Mouse (Mus musculus): ENCODE measurements around the gene H2afy. TPM values are rescaled to one million over a fixed set of nuclear protein-coding genes. Genes with fewer than 3 reads are reported as not detected.

Gene H2afy
- 726 and 743 TPM in 2 replicates for polyA plus RNA-seq (2014; fragmentation: Nextera tagmentation; extraction: Ambion mirVana)

DNA sequence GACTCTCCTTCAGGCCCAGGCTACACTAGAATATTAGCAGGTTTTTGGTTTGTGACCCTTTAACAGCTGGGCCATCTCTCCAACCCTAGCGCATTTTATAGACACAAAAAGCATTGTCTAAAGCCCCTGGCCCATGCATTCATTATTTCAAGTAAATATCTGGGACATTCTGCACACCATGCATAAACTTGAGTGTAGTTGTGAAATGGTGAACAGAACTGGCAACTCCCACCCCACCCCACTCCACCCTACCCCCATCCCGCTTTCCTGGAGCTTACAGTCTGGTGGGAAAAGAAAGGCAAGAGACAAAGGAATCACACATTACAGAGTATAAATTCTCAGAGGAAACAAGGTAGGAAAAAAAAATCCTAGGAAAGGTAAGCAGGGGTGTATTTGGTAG lies at the start of gene H2afy:
Gene H2afy (minus strand): TSS at position 162 of the 400 bp plus-strand sequence.
- H3K9me3 ChIP-seq (ENCODE audit: control insufficient read depth, low read length), result no peaks in the 10 kb centered on the region
- 88% methylated on average over 2 of the region's 2 CpGs for WGBS
- peak within 1 kb of the TSS; percentile 89 for H3K27ac ChIP-seq (replicated peaks; ENCODE audit: low read depth, low read length)
- peak within 1 kb of the TSS; percentile 98 for H3K9ac ChIP-seq (ENCODE audit: low read length)
- ATAC-seq (ENCODE audit: insufficient number of reproducible peaks, low FRiP score, low TSS enrichment, low read depth), result no peak
- DNase-seq (ENCODE audit: low spot score), result no peak
- peaks cover 28% of the 10 kb centered on the region for H3K4me1 ChIP-seq (ENCODE audit: control insufficient read depth, insufficient read depth, low read length)
- H3K36me3 ChIP-seq (ENCODE audit: control insufficient read depth, insufficient read depth, low read length), result no peaks in the 10 kb centered on the region; the same call in none of the 2 replicates
- peak within 1 kb of the TSS; percentile 98 for H3K4me3 ChIP-seq (ENCODE audit: low read depth, low read length)
- H3K27me3 ChIP-seq (ENCODE audit: control insufficient read depth, insufficient read depth, low read length), result no peaks in the 10 kb centered on the region
- H3K4me2 ChIP-seq (ENCODE audit: low read depth, severe bottlenecking), result peak within 1 kb of the TSS; percentile 74

DNA sequence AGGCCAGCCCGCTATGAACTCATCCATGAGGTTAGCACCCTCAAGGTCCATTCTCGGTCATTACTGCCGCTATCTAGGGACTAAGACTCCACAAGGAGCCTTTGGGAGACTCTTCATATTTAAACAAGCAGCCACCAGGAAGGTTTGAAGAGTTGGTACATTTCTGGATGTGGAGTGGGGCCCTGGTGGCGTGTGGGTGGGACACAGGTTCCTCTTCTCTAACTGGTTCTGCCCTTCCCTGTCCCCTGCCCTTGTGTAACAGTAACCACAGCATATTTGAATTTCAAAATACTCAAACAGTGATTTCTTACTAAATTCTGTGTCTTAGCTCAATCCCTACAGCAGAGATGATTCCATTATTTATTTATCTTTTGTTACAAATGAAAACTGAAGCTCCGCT lies 47.5 kb upstream of the H2afy start:
- H3K9me3 ChIP-seq (ENCODE audit: control insufficient read depth, low read length), result no peaks in the 10 kb centered on the region
- no peak for DNase-seq (ENCODE audit: low spot score)
- H3K9ac ChIP-seq (ENCODE audit: low read length), result no peak overlapping the region
- no peak overlapping the region for H3K27ac ChIP-seq (replicated peaks; ENCODE audit: low read depth, low read length)
- no peaks in the 10 kb centered on the region for H3K4me1 ChIP-seq (ENCODE audit: control insufficient read depth, insufficient read depth, low read length)
- no peak for ATAC-seq (ENCODE audit: insufficient number of reproducible peaks, low FRiP score, low TSS enrichment, low read depth)
- no peaks in the 10 kb centered on the region for H3K27me3 ChIP-seq (ENCODE audit: control insufficient read depth, insufficient read depth, low read length)
- H3K4me2 ChIP-seq (ENCODE audit: low read depth, severe bottlenecking), result no peak overlapping the region
- H3K4me3 ChIP-seq (ENCODE audit: low read depth, low read length), result no peak overlapping the region
- 88% methylated on average over 5 of the region's 5 CpGs for WGBS
- H3K36me3 ChIP-seq (ENCODE audit: control insufficient read depth, insufficient read depth, low read length), result no peaks in the 10 kb centered on the region

DNA sequence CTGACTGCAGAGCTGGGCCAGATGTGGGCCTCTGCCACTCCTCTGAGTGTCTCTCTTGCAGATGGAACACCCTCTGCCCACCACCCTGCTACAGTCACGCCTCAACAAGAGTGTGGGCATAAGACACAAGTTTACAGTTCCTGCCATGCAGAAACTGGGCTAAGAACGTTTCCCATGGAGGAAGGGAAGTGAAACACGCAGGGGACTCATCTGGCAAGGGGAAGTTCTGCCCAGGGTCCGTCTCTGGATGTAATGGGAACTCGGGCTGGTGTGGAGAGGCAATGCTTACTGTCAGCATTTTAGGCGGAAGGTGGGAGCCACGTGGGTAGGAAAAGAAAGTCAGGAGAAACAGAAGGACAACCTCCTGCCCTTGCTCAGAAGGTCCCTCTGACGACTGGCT lies 45.3 kb upstream of the H2afy start:
- Histone ChIP-seq H3K27me3 (ENCODE audit: control insufficient read depth, insufficient read depth, low read length) (no peaks in the 10 kb centered on the region), H3K27ac (replicated peaks; ENCODE audit: low read depth, low read length) (no peak overlapping the region), H3K4me3 (ENCODE audit: low read depth, low read length) (no peak overlapping the region), H3K9ac (ENCODE audit: low read length) (peak overlapping the region; percentile 38; the same call in 1 of the 2 replicates), H3K4me1 (ENCODE audit: control insufficient read depth, insufficient read depth, low read length) (peaks cover under 1% of the 10 kb centered on the region; the same call in 1 of the 2 replicates), H3K9me3 (ENCODE audit: control insufficient read depth, low read length) (no peaks in the 10 kb centered on the region), H3K4me2 (ENCODE audit: low read depth, severe bottlenecking) (no peak overlapping the region), H3K36me3 (ENCODE audit: control insufficient read depth, insufficient read depth, low read length) (no peaks in the 10 kb centered on the region)
- WGBS, result 81% methylated on average over 8 of the region's 8 CpGs
- DNase-seq (ENCODE audit: low spot score), result no peak
- no peak for ATAC-seq (ENCODE audit: insufficient number of reproducible peaks, low FRiP score, low TSS enrichment, low read depth)

DNA sequence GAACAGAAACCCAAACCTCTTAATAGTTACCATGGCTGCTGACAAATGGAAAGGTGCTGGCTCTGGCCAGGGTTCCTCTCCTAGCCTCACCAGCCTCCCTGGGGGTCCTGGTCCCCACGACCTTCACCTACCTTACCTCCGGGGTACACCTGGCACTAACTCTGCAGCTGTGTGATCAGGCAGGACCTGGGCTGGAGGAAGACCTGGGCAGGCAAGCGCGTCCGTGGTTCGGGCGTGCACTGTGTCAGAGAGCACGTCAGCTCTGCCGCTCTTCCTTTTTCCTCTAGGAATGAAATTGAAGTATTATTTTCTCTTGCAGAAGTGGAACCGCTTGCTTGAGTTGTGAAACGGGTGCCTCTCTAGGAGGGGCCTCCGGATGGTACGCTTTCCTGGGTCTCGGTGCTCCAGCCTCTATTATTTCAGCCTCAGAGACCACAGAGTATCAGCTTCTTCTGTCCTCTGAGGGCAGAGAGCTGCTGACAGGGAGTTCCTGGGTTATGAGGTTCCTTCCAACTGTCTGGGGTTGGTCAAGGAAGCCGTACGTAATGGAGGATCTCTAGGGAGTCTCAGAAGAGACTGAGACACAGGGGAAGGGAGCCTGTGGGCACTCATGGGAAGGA lies 42.4 kb upstream of the H2afy start, which contains the start of gene Tifab:
Gene Tifab (minus strand): TSS at position 470 of the 620 bp plus-strand sequence.
- no peaks in the 10 kb centered on the region for H3K36me3 ChIP-seq (ENCODE audit: control insufficient read depth, insufficient read depth, low read length)
- DNase-seq (ENCODE audit: low spot score) (no peak), ATAC-seq (ENCODE audit: insufficient number of reproducible peaks, low FRiP score, low TSS enrichment, low read depth) (no peak)
- H3K4me2 ChIP-seq (ENCODE audit: low read depth, severe bottlenecking), result no peak within 1 kb of the TSS
- peaks cover 10% of the 10 kb centered on the region for H3K4me1 ChIP-seq (ENCODE audit: control insufficient read depth, insufficient read depth, low read length)
- H3K27ac ChIP-seq (replicated peaks; ENCODE audit: low read depth, low read length), result no peak within 1 kb of the TSS
- H3K9ac ChIP-seq (ENCODE audit: low read length), result no peak within 1 kb of the TSS
- no peaks in the 10 kb centered on the region for H3K9me3 ChIP-seq (ENCODE audit: control insufficient read depth, low read length)
- H3K27me3 ChIP-seq (ENCODE audit: control insufficient read depth, insufficient read depth, low read length), result no peaks in the 10 kb centered on the region
- H3K4me3 ChIP-seq (ENCODE audit: low read depth, low read length), result no peak within 1 kb of the TSS
- 92% methylated on average over 16 of the region's 16 CpGs for WGBS

DNA sequence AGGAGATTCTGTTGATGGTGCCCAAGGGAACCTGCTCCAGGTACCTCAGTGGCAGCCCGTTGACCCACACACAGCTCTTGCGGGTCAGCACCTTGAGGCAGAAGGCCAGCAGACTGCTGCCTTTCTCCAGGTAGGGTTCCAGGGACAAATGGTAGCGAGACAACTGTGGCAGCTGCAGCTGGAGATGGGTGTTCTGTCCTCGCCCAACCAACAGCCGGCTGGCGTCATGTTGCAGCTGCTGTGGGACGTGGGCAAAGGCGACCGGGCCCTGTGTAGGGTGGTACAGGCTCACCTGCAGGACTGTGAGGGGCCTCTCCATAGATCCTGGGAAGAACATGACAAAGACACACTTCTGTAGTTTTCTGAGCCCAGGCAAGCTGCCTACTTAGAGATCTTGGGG lies 40.1 kb upstream of the H2afy start:
- WGBS, result 87% methylated on average over 9 of the region's 9 CpGs
- H3K9me3 ChIP-seq (ENCODE audit: control insufficient read depth, low read length), result no peaks in the 10 kb centered on the region
- ATAC-seq (ENCODE audit: insufficient number of reproducible peaks, low FRiP score, low TSS enrichment, low read depth) (no peak), DNase-seq (ENCODE audit: low spot score) (no peak)
- H3K4me3 ChIP-seq (ENCODE audit: low read depth, low read length), result no peak overlapping the region
- no peak overlapping the region for H3K27ac ChIP-seq (replicated peaks; ENCODE audit: low read depth, low read length)
- H3K27me3 ChIP-seq (ENCODE audit: control insufficient read depth, insufficient read depth, low read length), result no peaks in the 10 kb centered on the region
- no peak overlapping the region for H3K4me2 ChIP-seq (ENCODE audit: low read depth, severe bottlenecking)
- no peak overlapping the region for H3K9ac ChIP-seq (ENCODE audit: low read length)
- no peaks in the 10 kb centered on the region for H3K36me3 ChIP-seq (ENCODE audit: control insufficient read depth, insufficient read depth, low read length)
- peaks cover 21% of the 10 kb centered on the region for H3K4me1 ChIP-seq (ENCODE audit: control insufficient read depth, insufficient read depth, low read length)

DNA sequence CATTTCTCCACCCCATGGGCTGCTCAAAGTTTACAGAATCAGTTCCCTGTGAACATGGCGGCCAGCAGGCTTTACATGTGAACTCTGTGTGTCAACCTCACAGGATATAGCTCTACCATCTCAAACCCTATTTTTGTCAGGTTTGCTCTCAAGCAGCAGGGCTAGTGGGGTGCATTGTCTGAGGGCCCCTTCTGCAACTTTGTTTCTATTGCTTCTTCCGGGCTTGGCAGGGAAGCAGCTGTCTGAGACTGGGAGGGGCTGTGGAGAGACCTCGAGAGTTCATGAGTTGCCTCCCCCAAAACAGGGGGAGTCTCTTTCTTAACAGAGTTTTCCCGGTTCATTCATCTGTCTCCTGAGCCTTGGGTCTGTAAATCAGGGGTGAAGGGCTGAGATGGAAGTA lies 39.7 kb upstream of the H2afy start:
- no peak overlapping the region for H3K9ac ChIP-seq (ENCODE audit: low read length)
- WGBS, result 67% methylated on average over 4 of the region's 4 CpGs
- no peaks in the 10 kb centered on the region for H3K36me3 ChIP-seq (ENCODE audit: control insufficient read depth, insufficient read depth, low read length)
- no peaks in the 10 kb centered on the region for H3K27me3 ChIP-seq (ENCODE audit: control insufficient read depth, insufficient read depth, low read length)
- H3K27ac ChIP-seq (replicated peaks; ENCODE audit: low read depth, low read length), result no peak overlapping the region; the same call in 1 of the 2 replicates
- no peak overlapping the region for H3K4me3 ChIP-seq (ENCODE audit: low read depth, low read length)
- no peaks in the 10 kb centered on the region for H3K9me3 ChIP-seq (ENCODE audit: control insufficient read depth, low read length)
- peaks cover 25% of the 10 kb centered on the region for H3K4me1 ChIP-seq (ENCODE audit: control insufficient read depth, insufficient read depth, low read length)
- H3K4me2 ChIP-seq (ENCODE audit: low read depth, severe bottlenecking), result no peak overlapping the region
- DNase-seq (ENCODE audit: low spot score) (no peak), ATAC-seq (ENCODE audit: insufficient number of reproducible peaks, low FRiP score, low TSS enrichment, low read depth) (no peak)

DNA sequence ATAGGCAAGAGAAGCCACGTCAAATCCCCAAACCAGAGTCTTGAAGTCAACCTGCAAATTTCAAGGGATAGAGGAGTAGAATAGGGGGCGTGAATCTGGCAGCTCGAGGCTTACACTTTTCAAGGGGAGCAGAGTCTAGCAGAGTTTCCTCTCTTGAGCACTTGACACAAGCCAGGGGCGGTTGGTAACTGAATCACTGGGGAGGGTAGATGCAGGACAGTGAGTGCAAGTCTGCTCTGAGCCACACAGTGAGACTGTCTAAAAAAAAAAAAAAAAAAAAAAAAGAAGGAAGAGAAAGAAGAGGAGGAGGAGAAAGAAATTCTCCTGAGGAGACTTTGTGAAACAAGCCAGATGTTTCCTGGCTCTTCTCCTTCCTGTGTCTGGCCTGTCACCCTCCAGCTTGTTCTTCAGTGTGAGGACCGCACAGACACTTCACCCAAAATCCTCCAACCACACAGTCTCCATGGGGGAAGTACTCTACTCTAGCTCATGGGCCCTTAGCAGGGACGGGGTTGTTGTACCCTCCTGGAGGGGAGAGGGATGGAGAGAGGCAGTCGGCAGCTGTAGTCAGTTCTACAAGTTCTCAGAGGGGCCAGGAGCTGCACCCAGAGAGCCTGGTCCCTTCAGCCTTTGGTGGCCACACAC lies 36.9 kb upstream of the H2afy start:
- no peak overlapping the region for H3K27ac ChIP-seq (replicated peaks; ENCODE audit: low read depth, low read length)
- ATAC-seq (ENCODE audit: insufficient number of reproducible peaks, low FRiP score, low TSS enrichment, low read depth) (no peak), DNase-seq (ENCODE audit: low spot score) (no peak)
- H3K9me3 ChIP-seq (ENCODE audit: control insufficient read depth, low read length), result no peaks in the 10 kb centered on the region
- H3K9ac ChIP-seq (ENCODE audit: low read length), result no peak overlapping the region
- WGBS, result 53% methylated on average over 7 of the region's 7 CpGs
- H3K27me3 ChIP-seq (ENCODE audit: control insufficient read depth, insufficient read depth, low read length), result no peaks in the 10 kb centered on the region
- H3K36me3 ChIP-seq (ENCODE audit: control insufficient read depth, insufficient read depth, low read length), result no peaks in the 10 kb centered on the region
- peaks cover 48% of the 10 kb centered on the region for H3K4me1 ChIP-seq (ENCODE audit: control insufficient read depth, insufficient read depth, low read length)
- no peak overlapping the region for H3K4me2 ChIP-seq (ENCODE audit: low read depth, severe bottlenecking)
- H3K4me3 ChIP-seq (ENCODE audit: low read depth, low read length), result no peak overlapping the region

DNA sequence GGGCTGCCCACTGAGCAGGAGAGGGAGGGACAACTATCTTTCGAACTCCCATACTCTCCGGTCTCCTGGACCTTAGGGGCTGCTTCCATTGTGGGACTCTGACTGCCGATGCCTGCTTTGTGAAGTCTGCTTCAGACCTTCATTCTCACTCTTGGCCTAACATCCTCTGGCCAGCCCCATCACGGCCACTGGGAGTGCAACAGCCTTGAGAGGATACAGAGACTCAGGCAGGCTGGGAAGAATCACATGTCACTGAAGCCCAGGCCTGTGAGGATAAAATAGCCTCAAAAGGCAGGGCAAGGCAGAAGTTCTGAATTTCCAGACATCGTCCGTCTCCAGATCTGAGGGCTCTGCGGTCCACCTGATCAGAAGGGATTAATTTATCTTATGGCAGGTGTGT lies 35.9 kb upstream of the H2afy start:
- no peak overlapping the region for H3K27ac ChIP-seq (replicated peaks; ENCODE audit: low read depth, low read length)
- peaks cover 50% of the 10 kb centered on the region for H3K4me1 ChIP-seq (ENCODE audit: control insufficient read depth, insufficient read depth, low read length)
- no peak for ATAC-seq (ENCODE audit: insufficient number of reproducible peaks, low FRiP score, low TSS enrichment, low read depth)

More for the DNA sequence above, 35.9 kb upstream of the H2afy start:
- Histone ChIP-seq H3K9ac (ENCODE audit: low read length) (no peak overlapping the region), H3K9me3 (ENCODE audit: control insufficient read depth, low read length) (no peaks in the 10 kb centered on the region), H3K4me3 (ENCODE audit: low read depth, low read length) (no peak overlapping the region), H3K27me3 (ENCODE audit: control insufficient read depth, insufficient read depth, low read length) (no peaks in the 10 kb centered on the region), H3K4me2 (ENCODE audit: low read depth, severe bottlenecking) (no peak overlapping the region), H3K36me3 (ENCODE audit: control insufficient read depth, insufficient read depth, low read length) (no peaks in the 10 kb centered on the region)
- WGBS, result 80% methylated on average over 7 of the region's 7 CpGs
- no peak for DNase-seq (ENCODE audit: low spot score)
